Mouse (Mus musculus) testis, adult 2 months (tissue): Measurements from ENCODE around the gene Lipc. TPM values are rescaled to one million over a fixed set of nuclear protein-coding genes. Genes with fewer than 3 reads are reported as not detected.
"Not testable (repeated sequence)": the region's sequence is repeated elsewhere in the genome, so short reads cannot be mapped to it uniquely, and the experiment has no call there.

Source experiments
- H3K27ac ChIP-seq: fragments of 200-500 bp; 2 replicates; pipeline ENCODE4 v1.5.1; 2012; ENCODE audit warnings: low read depth, low read length; ENCODE audit not compliant: control insufficient read depth, insufficient read depth
- H3K27me3 ChIP-seq: fragments of 200-500 bp; 2 replicates; pipeline ENCODE4 v1.6.1; 2012; ENCODE audit warnings: mild to moderate bottlenecking, low read length, moderate library complexity; ENCODE audit not compliant: control insufficient read depth, insufficient read depth
- H3K36me3 ChIP-seq: fragments of 200-500 bp; 2 replicates; pipeline ENCODE4 v1.6.1; 2012; ENCODE audit warnings: mild to moderate bottlenecking, low read length; ENCODE audit not compliant: control insufficient read depth, insufficient read depth
- H3K4me1 ChIP-seq: fragments of 200-500 bp; 2 replicates; pipeline ENCODE4 v1.6.1; 2012; ENCODE audit warnings: low read length; ENCODE audit not compliant: control insufficient read depth, insufficient read depth
- H3K4me3 ChIP-seq: fragments of 200-500 bp; 2 replicates; pipeline ENCODE4 v1.5.1; 2012; ENCODE audit warnings: low read depth, mild to moderate bottlenecking, low read length, moderate library complexity, mixed read lengths; ENCODE audit not compliant: control insufficient read depth
- CTCF ChIP-seq: fragments of 200-500 bp; IDR thresholded peaks from 2 replicates; pipeline ENCODE4 v1.5.1; 2012; ENCODE audit warnings: low read depth, mild to moderate bottlenecking, inconsistent platforms, low read length, moderate library complexity; ENCODE audit not compliant: control insufficient read depth, insufficient read depth, insufficient replicate concordance
- POLR2A ChIP-seq: fragments of 200-500 bp; IDR thresholded peaks from 2 replicates; pipeline ENCODE4 v1.6.1; 2012; ENCODE audit warnings: low read depth, mild to moderate bottlenecking, inconsistent platforms, low read length, moderate library complexity; ENCODE audit not compliant: control insufficient read depth
- polyA plus RNA-seq: library from polyadenylated mRNA; depleted of rRNA; stranded (reverse); fragments of >200 nt; gene quantifications from 2 replicates; pipeline ENCODE4 v1.2.3, GENCODE M21; 2012

Gene Lipc
- polyA plus RNA-seq, 1 experiment: not detected

GRCm38 (mm10) chr9:70863299-70863698, 88.7 kb downstream of the Lipc start:
- no peak for TF ChIP-seq CTCF
- TF ChIP-seq POLR2A: no peak
- no peak overlapping the region for H3K4me3 ChIP-seq
- no peaks in the 10 kb centered on the region for H3K4me1 ChIP-seq
- H3K27ac ChIP-seq: peak overlapping the region; percentile 20; the same call in 1 of the 2 replicates
- no peaks in the 10 kb centered on the region for H3K27me3 ChIP-seq
- H3K36me3 ChIP-seq: no peaks in the 10 kb centered on the region

GRCm38 (mm10) chr9:70859233-70859632, 92.8 kb downstream of the Lipc start:
- no peak overlapping the region for H3K27ac ChIP-seq
- H3K4me3 ChIP-seq: no peak overlapping the region
- no peaks in the 10 kb centered on the region for H3K36me3 ChIP-seq
- H3K27me3 ChIP-seq: no peaks in the 10 kb centered on the region
- no peaks in the 10 kb centered on the region for H3K4me1 ChIP-seq
- TF ChIP-seq CTCF (no peak), POLR2A (no peak)

- no peaks in the 10 kb centered on the region for H3K27me3 ChIP-seq
Observed at GRCm38 (mm10) chr9:70855868-70856267, 96.2 kb downstream of the Lipc start.

GRCm38 (mm10) chr9:70854950-70855349, 97.1 kb downstream of the Lipc start:
- TF ChIP-seq CTCF: no peak
- no peak for TF ChIP-seq POLR2A
- peak overlapping the region; percentile 32 for H3K27ac ChIP-seq
- peaks cover 12% of the 10 kb centered on the region for H3K4me1 ChIP-seq
- H3K27me3 ChIP-seq: no peaks in the 10 kb centered on the region
- H3K36me3 ChIP-seq: no peaks in the 10 kb centered on the region
- H3K4me3 ChIP-seq: no peak overlapping the region

More at GRCm38 (mm10) chr9:70855868-70856267, 96.2 kb downstream of the Lipc start:
- TF ChIP-seq POLR2A: no peak
- no peak for TF ChIP-seq CTCF
- Histone ChIP-seq H3K4me1 (peaks cover 12% of the 10 kb centered on the region), H3K36me3 (no peaks in the 10 kb centered on the region), H3K4me3 (no peak overlapping the region), H3K27ac (no peak overlapping the region)

GRCm38 (mm10) chr9:70853081-70853480, 98.9 kb downstream of the Lipc start:
- H3K27me3 ChIP-seq, H3K36me3 ChIP-seq: not testable (repeated sequence)
- Histone ChIP-seq H3K4me3 (peak overlapping the region; percentile 36), H3K27ac (peak overlapping the region; percentile 49; the same call in 1 of the 2 replicates), H3K4me1 (peaks cover 15% of the 10 kb centered on the region)

- no peak for TF ChIP-seq CTCF
- no peak for TF ChIP-seq POLR2A
- no peaks in the 10 kb centered on the region for H3K36me3 ChIP-seq
- H3K27me3 ChIP-seq: no peaks in the 10 kb centered on the region
- H3K4me1 ChIP-seq: peaks cover 19% of the 10 kb centered on the region
- H3K4me3 ChIP-seq: no peak overlapping the region
- H3K27ac ChIP-seq: no peak overlapping the region
Observed at GRCm38 (mm10) chr9:70851533-70851932, 100.5 kb downstream of the Lipc start.

- TF ChIP-seq POLR2A: no peak
- TF ChIP-seq CTCF: no peak
- Histone ChIP-seq H3K4me3 (no peak overlapping the region), H3K4me1 (peaks cover 19% of the 10 kb centered on the region), H3K36me3 (no peaks in the 10 kb centered on the region), H3K27ac (no peak overlapping the region), H3K27me3 (no peaks in the 10 kb centered on the region)
Observed at GRCm38 (mm10) chr9:70848135-70848770, 103.8 kb downstream of the Lipc start.

- no peak overlapping the region for H3K4me3 ChIP-seq
- no peaks in the 10 kb centered on the region for H3K36me3 ChIP-seq
- peaks cover 15% of the 10 kb centered on the region for H3K4me1 ChIP-seq
- H3K27ac ChIP-seq: no peak overlapping the region
- TF ChIP-seq CTCF: no peak
- TF ChIP-seq POLR2A: no peak
- H3K27me3 ChIP-seq: no peaks in the 10 kb centered on the region
Observed at GRCm38 (mm10) chr9:70847627-70848051, 104.4 kb downstream of the Lipc start.

- peaks cover 4% of the 10 kb centered on the region; the same call in 1 of the 2 replicates for H3K4me1 ChIP-seq
- no peak overlapping the region for H3K27ac ChIP-seq
- H3K27me3 ChIP-seq: no peaks in the 10 kb centered on the region
Observed at GRCm38 (mm10) chr9:70843270-70843669, 108.8 kb downstream of the Lipc start.

More at GRCm38 (mm10) chr9:70843270-70843669, 108.8 kb downstream of the Lipc start:
- Histone ChIP-seq H3K4me3 (no peak overlapping the region), H3K36me3 (no peaks in the 10 kb centered on the region)
- TF ChIP-seq CTCF: no peak
